Mouse (Mus musculus) c-Kit-negative CD71-positive TER-119-positive erythroid progenitor cells, embryonic 14.5 days (primary cell): ENCODE results near the gene Klc3.
A peak's percentile ranks its signal among the peaks of the same experiment; 100 is the strongest.

ENCODE experiments used
- DNase-seq: peaks from one replicate; pipeline ENCODE4 v3.0.0-alpha.2; 2013; ENCODE audit warnings: low read depth, low spot score

Gene Klc3

DNA sequence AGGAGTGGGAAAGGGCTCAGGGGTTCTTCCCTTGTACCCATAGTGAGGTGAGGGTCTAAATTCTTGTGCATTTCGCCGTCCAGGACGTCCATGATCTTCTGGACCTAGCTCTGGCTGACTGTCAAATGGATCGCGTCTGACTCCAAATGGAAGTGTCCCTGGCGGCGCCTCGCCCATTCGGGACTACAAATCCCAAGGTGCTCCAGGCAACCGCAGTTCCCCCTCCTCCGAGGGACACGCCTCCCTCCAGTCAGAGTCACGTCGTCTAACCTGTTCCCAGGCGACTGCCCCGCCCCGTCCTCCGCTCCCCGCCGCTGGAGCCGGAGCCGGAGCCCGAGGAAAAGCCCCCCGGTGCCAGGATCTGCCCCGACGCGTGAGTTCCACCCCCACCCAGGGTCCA is 43.0 kb downstream of the Klc3 start:
- DNase-seq: peak; percentile 77

DNA sequence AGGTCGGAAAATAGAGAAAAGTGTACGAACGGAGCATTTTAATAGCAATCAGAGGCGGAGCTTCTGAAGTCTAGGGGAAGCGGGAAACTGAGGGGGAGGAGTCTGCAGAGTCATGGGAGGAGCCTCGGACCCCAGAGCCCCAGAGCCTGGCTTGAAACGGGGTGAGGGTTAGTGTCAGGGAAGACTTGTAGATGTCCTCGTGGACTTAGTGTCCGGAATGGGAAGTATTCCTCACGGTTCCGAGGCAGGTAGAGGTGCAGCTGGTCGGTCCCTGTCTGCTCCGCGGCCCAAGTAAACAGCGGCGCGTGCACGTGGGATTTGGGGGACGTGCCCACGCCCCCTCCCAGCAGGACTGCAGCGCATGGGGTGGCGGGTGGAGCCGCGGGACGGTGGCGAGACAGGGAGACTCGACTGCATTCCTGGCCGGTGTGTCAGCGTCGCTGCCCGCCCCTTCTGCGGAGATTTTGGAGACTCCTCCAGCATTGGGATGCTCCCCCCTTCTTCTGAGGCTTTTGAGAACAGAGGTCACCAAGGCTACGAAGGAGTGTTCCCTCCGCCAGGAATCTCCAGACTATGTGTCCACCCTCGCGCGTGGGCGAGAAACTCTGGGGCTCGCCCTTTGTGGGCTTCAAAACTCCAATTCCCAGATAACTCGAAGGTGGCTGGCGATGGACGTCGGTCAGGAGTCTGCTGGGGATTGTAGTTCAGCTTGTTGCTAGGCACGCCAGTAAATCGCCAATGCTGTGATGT is 43.8 kb downstream of the Klc3 start:
- DNase-seq: peak; percentile 68

DNA sequence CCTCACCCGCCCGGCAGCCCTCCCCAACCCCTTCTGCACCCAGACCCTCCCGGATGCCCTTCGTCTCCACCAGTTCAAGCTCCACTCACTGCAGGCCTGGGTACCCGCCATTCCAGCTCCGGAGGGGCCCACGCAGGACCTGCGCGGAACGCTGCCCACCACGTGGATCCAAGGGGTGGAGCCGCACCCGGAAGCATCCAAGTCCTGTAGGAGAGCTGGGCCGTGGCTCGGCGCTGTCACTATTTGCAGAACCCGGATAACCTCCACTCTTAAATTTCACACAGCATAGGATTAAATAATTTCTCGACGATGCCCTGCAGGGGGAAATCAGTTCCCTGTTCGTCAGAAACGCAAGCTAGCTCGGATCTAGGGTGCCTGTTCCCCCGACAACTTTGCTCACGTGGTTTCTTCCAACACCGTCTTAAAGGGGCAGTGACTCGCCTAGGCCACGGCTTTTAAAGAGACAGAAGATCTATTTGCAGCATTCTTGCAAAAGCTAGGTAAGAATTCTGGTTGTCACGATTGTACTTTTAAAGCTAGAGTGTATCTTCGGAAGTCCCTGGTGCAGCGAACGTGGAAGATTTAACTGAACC is 44.5 kb downstream of the Klc3 start, which contains the start of the genes Cd3eap and Ppp1r13l:
Gene Cd3eap (minus strand): TSS at position 185 of the 593 bp plus-strand sequence.
Gene Ppp1r13l (plus strand): TSS at position 451 of the 593 bp plus-strand sequence.
- DNase-seq: peak; percentile 78

DNA sequence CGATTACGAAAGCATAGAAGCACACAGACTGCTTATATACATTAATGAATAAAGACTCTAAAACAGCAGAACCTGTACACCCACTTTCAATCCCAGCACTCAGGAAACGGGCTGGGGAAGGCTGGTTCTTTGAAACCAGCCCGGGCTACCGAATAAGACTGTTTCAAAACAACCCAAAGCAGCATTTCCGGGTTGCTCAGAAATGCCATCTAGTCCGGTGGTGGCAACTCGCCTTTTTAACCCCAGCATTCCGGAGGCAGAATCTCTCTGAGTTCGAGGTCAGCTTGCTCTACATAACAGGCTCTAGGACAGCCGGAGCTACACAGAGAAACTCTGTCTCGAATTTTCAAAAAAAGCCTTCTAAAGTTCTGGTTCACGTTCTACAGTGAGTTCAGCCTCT is 45.3 kb downstream of the Klc3 start:
- DNase-seq: no peak

DNA sequence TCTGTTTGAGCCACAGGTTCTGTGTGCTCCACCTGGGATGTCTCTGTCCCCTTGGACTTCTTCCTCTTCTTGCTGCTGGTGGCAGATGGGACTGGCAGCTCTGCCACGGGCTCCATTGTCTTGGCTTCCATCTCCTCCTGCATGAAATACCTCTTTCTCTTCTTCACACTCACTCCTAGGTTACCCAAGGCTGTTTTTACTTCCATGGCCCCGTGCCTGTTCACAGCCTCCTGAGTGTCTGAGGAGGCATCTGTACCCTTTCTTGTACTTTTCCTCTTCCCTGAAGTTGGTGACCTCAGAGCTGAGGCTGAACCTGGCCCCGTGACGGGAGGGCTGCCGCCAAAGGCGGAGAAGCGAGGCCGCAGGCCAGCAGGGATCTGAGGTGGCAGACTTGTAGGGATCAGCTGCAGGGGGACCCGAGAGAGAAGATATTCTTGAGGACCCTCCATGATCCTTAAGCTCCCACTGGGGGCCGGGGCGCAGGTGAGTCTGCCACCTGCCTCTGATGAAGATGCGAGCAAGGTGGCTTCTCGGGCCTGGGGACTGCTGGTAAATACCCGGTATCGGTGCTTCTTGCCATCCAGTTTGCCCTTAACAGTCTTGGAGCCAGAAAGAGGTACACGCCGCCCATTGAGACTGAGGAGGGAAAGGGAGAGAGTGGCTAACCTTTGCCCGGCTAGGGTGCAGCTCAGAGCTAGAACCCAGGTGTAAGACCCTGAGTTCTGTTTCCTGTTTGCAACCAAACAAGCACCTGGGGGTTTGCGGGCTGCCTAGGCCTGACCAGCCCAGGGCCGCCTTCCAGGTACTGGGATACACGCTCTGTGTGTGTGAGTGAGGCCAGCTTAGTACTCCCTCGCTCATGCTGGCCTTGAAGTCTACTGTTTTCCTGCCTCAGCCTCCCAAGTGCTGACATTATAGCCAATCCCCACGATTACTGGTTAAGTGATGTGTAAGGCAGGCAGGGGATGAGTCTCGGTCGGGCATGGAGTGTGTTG is 46.2 kb downstream of the Klc3 start:
- no peak for DNase-seq

DNA sequence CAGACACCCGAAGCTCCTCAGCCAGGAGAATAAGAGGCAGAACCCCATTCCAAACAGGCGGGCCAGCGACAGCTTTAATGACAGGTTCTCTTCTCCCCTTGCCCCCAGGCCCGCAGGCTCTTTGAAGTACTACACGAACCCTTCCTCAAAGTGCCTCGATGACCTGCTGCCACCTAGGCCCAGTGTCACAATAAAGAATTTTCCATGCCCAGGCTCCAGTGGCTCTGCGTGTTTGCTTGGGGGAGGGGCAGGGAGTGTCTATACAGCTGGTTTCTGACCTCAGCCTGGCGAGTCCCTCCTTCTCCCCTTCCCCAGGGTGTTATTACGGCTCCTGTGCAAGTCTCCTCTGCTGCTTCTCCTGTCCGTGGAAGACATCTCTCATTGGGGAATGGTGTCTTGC is 47.6 kb downstream of the Klc3 start:
- DNase-seq: no peak

DNA sequence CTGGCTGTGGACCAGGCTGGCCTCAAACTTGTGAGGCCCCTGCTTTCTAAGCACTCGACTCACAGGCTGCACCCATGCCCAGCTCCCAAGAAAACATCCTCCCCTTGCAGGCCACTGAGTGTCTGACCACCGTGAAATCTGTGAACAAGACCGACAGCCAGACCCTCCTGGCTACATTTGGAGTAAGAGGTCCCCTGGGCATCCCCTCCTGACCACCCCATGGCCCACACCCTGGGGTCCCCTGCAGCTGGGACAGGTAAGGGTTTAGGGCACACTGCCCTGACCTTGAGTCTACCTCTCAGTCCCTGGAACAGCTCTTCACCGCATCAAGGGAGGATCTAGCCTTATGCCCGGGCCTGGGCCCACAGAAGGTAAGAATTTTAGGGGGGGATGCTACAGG is 48.9 kb downstream of the Klc3 start:
- no peak for DNase-seq

DNA sequence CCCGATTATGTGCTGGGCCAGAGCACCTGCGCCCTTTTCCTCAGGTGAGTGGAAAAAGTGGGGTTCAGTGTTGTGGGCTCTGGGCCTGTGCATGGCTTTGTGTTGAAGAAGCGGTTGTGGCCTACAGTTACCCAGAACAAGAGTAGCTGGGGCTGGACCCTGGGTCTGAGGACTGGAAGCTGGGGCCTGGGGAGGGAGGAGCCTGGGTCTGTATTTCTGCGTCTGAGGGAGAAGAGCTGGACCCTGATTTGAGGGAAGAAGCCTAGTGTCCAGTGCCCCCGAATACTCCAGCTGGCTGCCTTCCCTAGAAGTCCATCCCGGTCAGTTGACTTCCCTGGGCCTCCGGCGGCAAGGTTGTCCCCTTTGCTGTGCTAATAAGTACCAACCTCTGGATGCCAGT is 53.7 kb downstream of the Klc3 start:
- no peak for DNase-seq

DNA sequence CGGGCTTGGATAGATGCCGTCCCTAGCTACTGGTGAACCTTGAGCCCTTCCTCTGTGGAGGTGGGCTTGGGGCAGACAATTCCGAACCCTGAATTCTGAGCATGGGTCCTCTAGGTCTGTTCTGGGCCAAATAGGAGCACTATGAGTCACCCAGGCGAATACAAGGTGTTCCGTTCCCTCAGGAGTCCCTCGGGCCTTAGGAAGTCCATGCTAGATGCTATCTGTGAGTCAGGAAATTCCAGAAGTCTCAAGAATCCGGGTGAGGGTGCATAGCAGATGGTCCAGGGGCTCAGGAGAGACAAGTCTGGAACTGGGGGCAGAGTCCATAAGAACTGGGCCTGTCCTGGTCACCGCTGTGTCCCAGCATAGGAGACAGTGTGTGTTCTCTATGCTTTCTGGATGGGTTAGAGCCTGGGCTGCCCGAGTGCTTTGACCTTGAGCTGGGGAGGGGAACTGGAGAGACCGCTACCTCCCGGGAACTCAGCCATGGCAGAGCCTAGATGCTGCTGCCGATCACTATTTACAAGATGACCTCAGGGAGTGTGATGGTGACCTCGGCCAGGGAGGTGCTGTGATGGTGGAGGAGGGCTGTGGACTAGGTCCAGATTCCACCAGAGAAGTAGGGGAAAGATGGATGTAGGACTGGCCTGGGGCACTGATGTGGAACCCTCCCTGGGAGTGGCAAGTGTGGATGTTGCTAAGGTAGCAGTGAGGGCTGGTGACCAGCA is 54.6 kb downstream of the Klc3 start:
- no peak for DNase-seq

DNA sequence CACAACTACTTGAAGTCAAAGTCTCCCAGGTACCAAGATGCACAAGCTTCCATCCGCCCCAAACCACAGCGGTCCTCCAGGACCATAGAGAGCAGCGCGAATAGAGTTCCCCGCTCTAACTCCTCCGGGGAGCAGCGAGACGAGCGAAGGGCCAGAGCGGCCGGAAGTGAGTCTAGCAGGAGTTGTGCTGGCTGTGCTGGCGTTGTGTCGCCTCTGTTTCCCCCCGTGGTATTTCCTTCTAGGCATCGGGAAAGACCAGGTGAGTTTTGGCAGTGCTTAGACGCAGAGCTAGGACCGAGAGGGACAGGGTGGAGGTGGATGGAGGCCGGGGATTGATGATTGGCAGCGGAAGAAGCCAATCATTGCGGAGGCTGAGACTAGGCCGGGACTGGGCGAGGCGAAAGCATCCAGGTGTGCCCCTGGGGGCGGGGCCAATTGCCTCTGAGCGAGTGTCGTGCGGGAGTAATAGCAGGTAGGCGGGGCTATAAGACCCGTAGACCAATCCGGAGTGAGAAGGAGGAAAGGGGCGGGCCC is 58.9 kb downstream of the Klc3 start:
- peak; percentile 95 for DNase-seq
